Mouse (Mus musculus): Measurements from ENCODE around the gene Msrb3.

- TF ChIP-seq POLR2A (IDR thresholded peaks at IDR 0.05; ENCODE audit: borderline replicate concordance, insufficient read depth, low read length), result no peak
- no peak for TF ChIP-seq CTCF (IDR thresholded peaks at IDR 0.05; ENCODE audit: borderline replicate concordance, insufficient read depth, low read depth, low read length)
These were observed 14.7 kb downstream of the Msrb3 start for GRCm38 (mm10) chr10:120884220-120884619.
